Mouse (Mus musculus) hindbrain, postnatal 0 days (tissue): Measurements from ENCODE around the gene Nfe2. TPM values are rescaled to one million over a fixed set of nuclear protein-coding genes. Genes with fewer than 3 reads are reported as not detected.

Experiments used
- ATAC-seq: fragments of 200-750 bp; cut with Nextera tagmentation; 2 replicates; pipeline ENCODE4 v1.8.0; 2017; ENCODE audit warnings: mild to moderate bottlenecking, moderate TSS enrichment, moderate library complexity
- DNase-seq: peaks from one replicate; pipeline ENCODE4 v3.0.0-alpha.2; 2015; ENCODE audit warnings: low spot score
- H3K27ac ChIP-seq: fragments of 300-500 bp; sonication (generic); 2 replicates; pipeline ENCODE4 v1.5.1; 2014; ENCODE audit warnings: mild to moderate bottlenecking
- H3K27me3 ChIP-seq: fragments of 300-500 bp; sonication (generic); 2 replicates; pipeline ENCODE4 v1.6.1; 2014; ENCODE audit warnings: low read length, mixed read lengths; ENCODE audit not compliant: insufficient read depth
- H3K36me3 ChIP-seq: fragments of 300-500 bp; sonication (generic); 2 replicates; pipeline ENCODE4 v1.6.1; 2014; ENCODE audit warnings: low read length, mixed read lengths; ENCODE audit not compliant: insufficient read depth
- H3K4me1 ChIP-seq: fragments of 300-500 bp; sonication (generic); 2 replicates; pipeline ENCODE4 v1.6.1; 2014; ENCODE audit warnings: antibody characterized with exemption, low read length, mixed read lengths; ENCODE audit not compliant: insufficient read depth
- H3K4me2 ChIP-seq: fragments of 300-500 bp; sonication (generic); 2 replicates; pipeline ENCODE4 v1.6.1; 2014; ENCODE audit warnings: low read depth, mild to moderate bottlenecking, low read length, moderate library complexity, mixed read lengths
- H3K4me3 ChIP-seq: fragments of 300-500 bp; sonication (generic); 2 replicates; pipeline ENCODE4 v1.5.1; 2014; ENCODE audit warnings: low read length
- H3K9ac ChIP-seq: fragments of 300-500 bp; sonication (generic); replicated peaks from 2 replicates; pipeline ENCODE4 v1.6.1; 2014; ENCODE audit warnings: mild to moderate bottlenecking, low read length, moderate library complexity, mixed read lengths
- H3K9me3 ChIP-seq: fragments of 300-500 bp; sonication (generic); 2 replicates; pipeline ENCODE4 v1.6.1; 2016; ENCODE audit warnings: low read length, mixed read lengths
- CTCF ChIP-seq: IDR thresholded peaks from 2 replicates; pipeline ENCODE4 v1.5.1; 2016; ENCODE audit warnings: antibody characterized with exemption, control low read depth, low read depth
- WGBS: fragments of 180-500 bp; shearing (Covaris S2); extraction: QIAGEN DNeasy Blood & Tissue Kit; methylation state at CpG from one replicate; pipeline ENCODE4 v1.1.7; 2014; 5-methylcytosine and 5-hydroxymethylcytosine counted together
- polyA plus RNA-seq: library from polyadenylated mRNA; unstranded; fragments of >200 nt; fragmentation: Nextera tagmentation; extraction: Ambion mirVana; gene quantifications from 2 replicates; pipeline ENCODE4 v1.2.1, GENCODE M21; 2015
- total RNA-seq: library from RNA; depleted of rRNA; stranded (reverse); fragments of >200 nt; gene quantifications from 2 replicates; pipeline ENCODE4 v1.2.3, GENCODE M21; 2014

The Nfe2 gene
- total and polyA plus RNA-seq, 2 experiments from 2014 or later = 0.33 to 0.63 TPM

- no peak for TF ChIP-seq CTCF
- Histone ChIP-seq H3K27me3 (no peaks in the 10 kb centered on the region), H3K4me1 (peaks cover 39% of the 10 kb centered on the region), H3K9ac (peak overlapping the region; percentile 50), H3K9me3 (no peaks in the 10 kb centered on the region), H3K4me3 (0 out of 2 replicates have a peak overlapping the region, but pooled peaks have one; percentile 13), H3K36me3 (peaks cover 5% of the 10 kb centered on the region; the same call in 1 of the 2 replicates), H3K4me2 (peak overlapping the region; percentile 50), H3K27ac (peak overlapping the region; percentile 91)
- ATAC-seq (0 out of 2 replicates have a peak, but pooled peaks have one; percentile 4), DNase-seq (peak; percentile 64)
- 17% methylated on average over 8 of the region's 8 CpGs for WGBS
These were observed 41.4 kb upstream of the Nfe2 start for GRCm38 (mm10) chr15:103299644-103300043.

GRCm38 (mm10) chr15:103298861-103299616 is 40.8 kb upstream of the Nfe2 start:
- H3K4me2 ChIP-seq = peak overlapping the region; percentile 50; the same call in 1 of the 2 replicates
- WGBS = 56% methylated on average over 5 of the region's 5 CpGs
- peaks cover 33% of the 10 kb centered on the region for H3K4me1 ChIP-seq
- peak overlapping the region; percentile 50; the same call in 1 of the 2 replicates for H3K9ac ChIP-seq
- no peak for DNase-seq
- H3K27ac ChIP-seq = peak overlapping the region; percentile 91
- H3K4me3 ChIP-seq = no peak overlapping the region
- H3K27me3 ChIP-seq = no peaks in the 10 kb centered on the region
- H3K36me3 ChIP-seq = peaks cover 5% of the 10 kb centered on the region; the same call in 1 of the 2 replicates
- ATAC-seq = no peak
- no peaks in the 10 kb centered on the region for H3K9me3 ChIP-seq
- TF ChIP-seq CTCF = no peak

- Histone ChIP-seq H3K27me3 (no peaks in the 10 kb centered on the region), H3K4me3 (no peak overlapping the region), H3K9ac (no peak overlapping the region), H3K27ac (peak overlapping the region; percentile 37), H3K9me3 (no peaks in the 10 kb centered on the region), H3K36me3 (peaks cover 5% of the 10 kb centered on the region; the same call in 1 of the 2 replicates), H3K4me1 (peaks cover 26% of the 10 kb centered on the region), H3K4me2 (no peak overlapping the region)
- no peak for ATAC-seq
- no peak for TF ChIP-seq CTCF
- WGBS = 39% methylated on average over 3 of the region's 3 CpGs
- DNase-seq = no peak
These were observed 39.8 kb upstream of the Nfe2 start for GRCm38 (mm10) chr15:103298026-103298425.

- no peak overlapping the region for H3K9ac ChIP-seq
- H3K27ac ChIP-seq = peak overlapping the region; percentile 37; the same call in 1 of the 2 replicates
- ATAC-seq (no peak), DNase-seq (peak; percentile 19)
- no peak overlapping the region for H3K4me2 ChIP-seq
- no peaks in the 10 kb centered on the region for H3K27me3 ChIP-seq
- WGBS = 35% methylated on average over 6 of the region's 6 CpGs
- TF ChIP-seq CTCF = no peak
- H3K36me3 ChIP-seq = peaks cover 8% of the 10 kb centered on the region; the same call in 1 of the 2 replicates
- no peak overlapping the region for H3K4me3 ChIP-seq
- H3K9me3 ChIP-seq = no peaks in the 10 kb centered on the region
- peaks cover 21% of the 10 kb centered on the region for H3K4me1 ChIP-seq
These were observed 39.1 kb upstream of the Nfe2 start for GRCm38 (mm10) chr15:103297313-103297712.

GRCm38 (mm10) chr15:103295851-103296250 is 37.6 kb upstream of the Nfe2 start:
- TF ChIP-seq CTCF = no peak

GRCm38 (mm10) chr15:103294649-103295048 is 36.4 kb upstream of the Nfe2 start:
- ATAC-seq (no peak), DNase-seq (no peak)
- no peak overlapping the region for H3K4me2 ChIP-seq
- TF ChIP-seq CTCF = no peak
- no peak overlapping the region for H3K27ac ChIP-seq
- no peak overlapping the region for H3K9ac ChIP-seq
- H3K4me1 ChIP-seq = peaks cover 7% of the 10 kb centered on the region
- H3K27me3 ChIP-seq = no peaks in the 10 kb centered on the region
- WGBS = 76% methylated on average over 2 of the region's 2 CpGs
- no peak overlapping the region for H3K4me3 ChIP-seq
- H3K36me3 ChIP-seq = peaks cover 10% of the 10 kb centered on the region; the same call in 1 of the 2 replicates
- no peaks in the 10 kb centered on the region for H3K9me3 ChIP-seq

More at GRCm38 (mm10) chr15:103295851-103296250, 37.6 kb upstream of the Nfe2 start:
- Histone ChIP-seq H3K36me3 (peaks cover 10% of the 10 kb centered on the region; the same call in 1 of the 2 replicates), H3K4me2 (no peak overlapping the region), H3K9ac (no peak overlapping the region), H3K9me3 (no peaks in the 10 kb centered on the region), H3K27ac (no peak overlapping the region), H3K4me1 (peaks cover 18% of the 10 kb centered on the region), H3K27me3 (no peaks in the 10 kb centered on the region), H3K4me3 (no peak overlapping the region)
- DNase-seq (no peak), ATAC-seq (no peak)
- WGBS = 16% methylated on average over 5 of the region's 5 CpGs
